Mouse (Mus musculus): ENCODE data around the gene Ndufc2. TPM values are rescaled to one million over a fixed set of nuclear protein-coding genes. Genes with fewer than 3 reads are reported as not detected.
A peak's percentile ranks its signal among the peaks of the same experiment; 100 is the strongest.

Gene Ndufc2
- polyA plus RNA-seq, 1 experiment from 2014 or later: 338 TPM

DNA sequence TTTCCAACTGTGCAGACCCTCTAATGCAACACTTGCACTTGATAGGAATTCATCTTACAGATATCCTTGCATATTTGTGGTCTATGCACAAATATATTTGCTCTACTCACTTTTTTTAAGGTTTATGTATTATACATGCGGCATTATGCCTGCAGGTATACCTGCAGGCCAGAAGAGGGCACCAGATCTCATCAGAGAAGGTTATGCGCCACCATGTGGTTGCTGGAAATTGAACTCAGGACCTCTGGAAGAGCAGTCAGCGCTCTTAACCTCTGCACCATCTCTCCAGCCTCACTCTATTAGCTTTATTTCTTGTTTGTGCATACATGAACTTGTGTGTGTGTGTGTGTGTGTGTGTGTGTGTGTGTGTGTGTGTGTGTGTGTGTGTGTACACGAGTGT lies 38.3 kb upstream of the Ndufc2 start:
- no peak overlapping the region for H3K4me2 ChIP-seq
- 24% methylated on average over 4 of the region's 4 CpGs for WGBS
- H3K9ac ChIP-seq: no peak overlapping the region
- H3K27ac ChIP-seq: no peak overlapping the region
- ATAC-seq (ENCODE audit: insufficient read depth, low FRiP score, low read depth): no peak
- no peak overlapping the region for H3K4me3 ChIP-seq (replicated peaks)
- no peaks in the 10 kb centered on the region for H3K36me3 ChIP-seq
- no peaks in the 10 kb centered on the region for H3K27me3 ChIP-seq (replicated peaks)
- no peaks in the 10 kb centered on the region for H3K4me1 ChIP-seq
- no peaks in the 10 kb centered on the region for H3K9me3 ChIP-seq

DNA sequence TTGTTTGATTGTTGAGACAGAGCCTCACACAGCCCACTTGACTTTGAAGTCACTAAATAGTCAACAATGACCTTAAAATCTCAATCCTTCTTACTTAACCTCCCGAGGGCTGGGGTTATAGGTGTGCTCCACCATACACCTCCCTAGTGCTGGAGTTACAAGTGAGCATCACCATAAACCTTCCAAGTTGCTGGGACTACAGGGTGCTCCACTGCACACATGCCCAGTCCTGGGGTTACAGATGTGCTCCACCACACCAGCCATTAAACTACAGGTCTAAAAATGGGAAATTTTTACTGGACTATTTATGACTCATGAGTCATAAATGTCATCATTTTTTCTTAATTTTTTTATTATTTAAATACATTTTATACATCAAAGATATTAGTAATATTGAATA lies 33.9 kb upstream of the Ndufc2 start:
- WGBS: 63% methylated on average over 1 of the region's 1 CpGs
- no peak overlapping the region for H3K9ac ChIP-seq
- ATAC-seq (ENCODE audit: insufficient read depth, low FRiP score, low read depth): no peak

DNA sequence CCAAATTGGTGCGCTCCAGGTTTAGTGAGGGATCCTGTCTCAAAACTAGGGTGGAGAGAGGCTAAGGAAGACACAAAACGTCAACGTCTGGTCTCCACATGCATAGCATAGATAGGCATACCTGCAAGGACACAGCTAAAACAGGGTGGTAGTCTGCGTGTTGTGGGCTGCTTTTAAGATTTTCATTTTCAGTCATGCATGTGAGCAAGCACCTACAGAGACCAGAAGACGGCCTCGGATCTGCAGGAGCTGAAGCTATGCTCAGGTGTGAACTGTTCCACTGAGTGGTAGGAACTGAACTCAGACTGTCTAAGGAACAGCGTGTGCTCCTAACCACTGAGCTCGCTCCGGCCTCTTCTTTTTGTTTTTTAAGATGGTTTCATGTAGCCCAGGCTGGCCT lies 24.7 kb upstream of the Ndufc2 start:
- Histone ChIP-seq H3K9me3 (no peaks in the 10 kb centered on the region), H3K4me3 (replicated peaks) (no peak overlapping the region), H3K4me1 (no peaks in the 10 kb centered on the region; the same call in 1 of the 2 replicates), H3K36me3 (peaks cover 34% of the 10 kb centered on the region), H3K4me2 (no peak overlapping the region), H3K27ac (no peak overlapping the region), H3K27me3 (replicated peaks) (no peaks in the 10 kb centered on the region), H3K9ac (no peak overlapping the region)
- no peak for ATAC-seq (ENCODE audit: insufficient read depth, low FRiP score, low read depth)
- WGBS: 94% methylated on average over 9 of the region's 9 CpGs

More for the DNA sequence above, 33.9 kb upstream of the Ndufc2 start:
- Histone ChIP-seq H3K9me3 (no peaks in the 10 kb centered on the region), H3K4me1 (no peaks in the 10 kb centered on the region; the same call in 1 of the 2 replicates), H3K27ac (no peak overlapping the region), H3K4me3 (replicated peaks) (no peak overlapping the region), H3K36me3 (no peaks in the 10 kb centered on the region), H3K4me2 (no peak overlapping the region), H3K27me3 (replicated peaks) (no peaks in the 10 kb centered on the region)

DNA sequence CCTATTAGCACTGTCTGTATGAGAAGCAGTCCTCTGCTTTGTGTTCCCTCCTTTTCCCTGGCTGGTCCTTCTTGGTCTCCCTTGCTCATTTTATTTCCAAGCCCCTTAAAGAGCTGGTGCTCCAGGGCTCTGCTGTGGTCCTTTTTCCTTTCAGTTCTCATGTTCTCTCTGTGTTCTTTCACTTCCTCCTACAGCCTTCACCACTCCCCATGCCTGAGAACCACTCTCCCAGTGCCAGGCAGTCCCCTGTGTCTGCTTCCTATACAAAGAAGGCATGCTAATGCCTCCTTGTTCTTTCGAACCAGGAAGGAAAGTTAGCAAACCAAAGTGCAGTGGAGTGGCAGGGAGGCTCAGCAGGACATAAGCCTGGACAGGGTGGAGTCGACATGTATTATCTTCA lies 23.9 kb upstream of the Ndufc2 start:
- Histone ChIP-seq H3K27ac (no peak overlapping the region), H3K4me3 (replicated peaks) (no peak overlapping the region), H3K4me2 (no peak overlapping the region), H3K27me3 (replicated peaks) (no peaks in the 10 kb centered on the region), H3K9ac (no peak overlapping the region), H3K4me1 (no peaks in the 10 kb centered on the region; the same call in 1 of the 2 replicates), H3K36me3 (peaks cover 37% of the 10 kb centered on the region), H3K9me3 (no peaks in the 10 kb centered on the region)
- no peak for ATAC-seq (ENCODE audit: insufficient read depth, low FRiP score, low read depth)
- WGBS: 81% methylated on average over 2 of the region's 2 CpGs

DNA sequence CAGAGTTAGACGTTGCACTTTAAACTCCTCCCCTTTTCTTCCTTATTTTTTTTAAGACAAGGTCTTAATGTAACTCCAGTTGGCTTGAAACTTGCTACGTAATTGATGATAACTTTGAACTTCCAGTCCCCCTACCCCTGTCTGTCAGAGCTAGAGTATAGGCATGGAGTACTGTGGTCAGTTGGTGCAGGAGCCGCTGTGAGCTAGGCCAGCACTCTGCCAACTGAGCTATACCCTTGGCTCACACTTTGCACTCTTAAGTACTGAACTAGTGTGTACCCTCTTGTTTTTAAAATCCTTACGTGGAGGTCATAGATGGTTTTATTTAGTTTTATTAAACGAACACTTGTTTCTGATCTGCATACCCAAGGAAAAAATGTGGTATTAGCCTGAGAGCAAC lies 20.5 kb upstream of the Ndufc2 start:
- Histone ChIP-seq H3K9me3 (no peaks in the 10 kb centered on the region), H3K36me3 (peaks cover 46% of the 10 kb centered on the region), H3K4me2 (no peak overlapping the region), H3K27me3 (replicated peaks) (no peaks in the 10 kb centered on the region), H3K4me1 (no peaks in the 10 kb centered on the region), H3K27ac (no peak overlapping the region), H3K9ac (no peak overlapping the region), H3K4me3 (replicated peaks) (no peak overlapping the region)
- no peak for ATAC-seq (ENCODE audit: insufficient read depth, low FRiP score, low read depth)
- WGBS: 89% methylated on average over 5 of the region's 5 CpGs

DNA sequence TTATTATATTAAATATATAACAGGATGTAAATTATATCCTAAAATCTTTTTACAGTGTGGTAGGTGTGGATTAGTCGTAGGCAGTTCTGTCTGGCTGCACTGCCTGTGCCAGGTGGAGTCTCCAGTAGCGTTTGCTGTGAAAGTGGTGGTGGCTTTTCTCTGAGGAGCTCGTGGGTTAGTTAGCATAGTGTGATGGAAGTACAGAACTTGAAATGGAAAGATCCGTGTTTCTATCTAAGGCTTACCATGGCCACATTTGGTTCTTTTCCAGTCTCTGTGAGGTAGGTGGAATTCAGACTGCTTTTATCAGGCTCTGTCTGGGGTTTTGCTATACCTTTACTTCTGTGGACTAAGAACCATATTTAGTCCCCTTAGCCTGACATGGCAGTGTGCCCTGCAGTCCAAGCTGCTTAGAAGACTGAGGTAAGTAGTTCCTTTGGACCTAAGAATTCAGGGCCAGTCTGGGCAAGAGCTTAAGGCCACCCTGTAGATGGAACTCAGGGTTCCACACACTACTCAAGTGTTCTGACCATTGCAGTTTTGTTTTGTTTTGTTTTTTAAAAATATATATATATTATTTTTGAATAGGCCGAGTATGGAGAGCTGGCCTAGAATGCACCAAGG lies 19.2 kb upstream of the Ndufc2 start:
- Histone ChIP-seq H3K9ac (no peak overlapping the region), H3K27me3 (replicated peaks) (no peaks in the 10 kb centered on the region), H3K9me3 (no peaks in the 10 kb centered on the region), H3K4me1 (no peaks in the 10 kb centered on the region), H3K36me3 (peaks cover 50% of the 10 kb centered on the region), H3K4me3 (replicated peaks) (no peak overlapping the region), H3K27ac (no peak overlapping the region), H3K4me2 (no peak overlapping the region)
- no peak for ATAC-seq (ENCODE audit: insufficient read depth, low FRiP score, low read depth)
- whole genome bisulfite sequencing: 92% methylated on average over 5 of the region's 5 CpGs

DNA sequence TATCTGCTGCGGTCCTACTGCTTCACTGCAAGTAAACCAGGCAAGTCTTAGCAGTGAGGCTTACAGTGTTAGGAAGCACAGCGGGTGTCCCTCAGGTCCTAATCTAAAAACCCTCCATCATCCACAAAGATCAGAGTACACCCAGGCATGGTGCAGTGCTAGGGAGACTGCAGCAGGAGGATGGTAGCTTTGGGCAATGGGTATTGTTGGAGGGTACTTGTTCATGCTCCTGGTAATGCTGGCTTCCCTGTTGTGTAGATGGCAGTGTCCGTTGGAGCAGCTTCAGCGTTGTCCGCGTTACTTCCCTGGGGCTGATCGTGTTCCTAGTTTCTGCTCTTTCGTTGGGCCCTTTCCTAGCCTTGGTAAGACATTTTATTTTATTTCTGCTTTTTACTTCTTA lies 17.1 kb upstream of the Ndufc2 start:
- WGBS: 96% methylated on average over 8 of the region's 8 CpGs
- Histone ChIP-seq H3K27ac (no peak overlapping the region), H3K36me3 (peaks cover 54% of the 10 kb centered on the region)

DNA sequence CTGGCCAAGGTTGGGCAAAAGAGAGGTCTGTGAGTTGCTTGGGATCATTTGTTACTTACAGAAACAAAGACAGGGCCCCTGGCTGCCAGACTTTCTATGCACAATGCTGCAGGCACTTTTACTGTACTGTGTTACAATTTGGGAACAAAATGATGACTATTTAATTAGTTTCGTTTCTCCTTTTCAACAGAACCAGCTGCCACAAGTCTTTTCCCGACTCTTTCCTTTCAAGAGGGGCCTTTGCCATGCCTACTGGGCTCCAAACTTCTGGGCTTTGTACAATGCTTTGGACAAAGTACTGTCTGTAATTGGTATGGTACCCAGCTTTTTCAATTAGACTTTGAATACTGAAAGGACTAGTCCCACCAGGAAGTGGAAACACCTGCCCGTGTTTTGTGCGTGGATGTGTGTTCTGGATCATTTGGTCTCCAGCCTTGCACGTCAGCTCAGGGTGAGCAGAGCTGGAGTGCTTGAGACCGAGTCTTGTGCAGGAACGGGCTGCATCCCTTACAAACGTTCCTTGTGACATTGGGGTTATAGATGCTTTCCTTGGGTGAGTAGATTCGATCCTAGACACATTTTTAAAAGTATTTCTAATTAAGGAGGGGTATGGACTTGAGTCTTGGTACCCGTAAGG lies 16.2 kb upstream of the Ndufc2 start:
- no peak overlapping the region for H3K27ac ChIP-seq
- no peak for ATAC-seq (ENCODE audit: insufficient read depth, low FRiP score, low read depth)
- no peaks in the 10 kb centered on the region for H3K27me3 ChIP-seq (replicated peaks)
- no peak overlapping the region for H3K4me2 ChIP-seq
- H3K9ac ChIP-seq: no peak overlapping the region
- WGBS: 85% methylated on average over 10 of the region's 10 CpGs
- no peak overlapping the region for H3K4me3 ChIP-seq (replicated peaks)
- H3K9me3 ChIP-seq: no peaks in the 10 kb centered on the region
- no peaks in the 10 kb centered on the region for H3K4me1 ChIP-seq
- peaks cover 51% of the 10 kb centered on the region for H3K36me3 ChIP-seq

More for the DNA sequence above, 17.1 kb upstream of the Ndufc2 start:
- H3K4me3 ChIP-seq (replicated peaks): no peak overlapping the region
- no peaks in the 10 kb centered on the region for H3K27me3 ChIP-seq (replicated peaks)
- H3K4me1 ChIP-seq: no peaks in the 10 kb centered on the region
- H3K9me3 ChIP-seq: no peaks in the 10 kb centered on the region
- no peak for ATAC-seq (ENCODE audit: insufficient read depth, low FRiP score, low read depth)
- H3K4me2 ChIP-seq: no peak overlapping the region
- no peak overlapping the region for H3K9ac ChIP-seq

DNA sequence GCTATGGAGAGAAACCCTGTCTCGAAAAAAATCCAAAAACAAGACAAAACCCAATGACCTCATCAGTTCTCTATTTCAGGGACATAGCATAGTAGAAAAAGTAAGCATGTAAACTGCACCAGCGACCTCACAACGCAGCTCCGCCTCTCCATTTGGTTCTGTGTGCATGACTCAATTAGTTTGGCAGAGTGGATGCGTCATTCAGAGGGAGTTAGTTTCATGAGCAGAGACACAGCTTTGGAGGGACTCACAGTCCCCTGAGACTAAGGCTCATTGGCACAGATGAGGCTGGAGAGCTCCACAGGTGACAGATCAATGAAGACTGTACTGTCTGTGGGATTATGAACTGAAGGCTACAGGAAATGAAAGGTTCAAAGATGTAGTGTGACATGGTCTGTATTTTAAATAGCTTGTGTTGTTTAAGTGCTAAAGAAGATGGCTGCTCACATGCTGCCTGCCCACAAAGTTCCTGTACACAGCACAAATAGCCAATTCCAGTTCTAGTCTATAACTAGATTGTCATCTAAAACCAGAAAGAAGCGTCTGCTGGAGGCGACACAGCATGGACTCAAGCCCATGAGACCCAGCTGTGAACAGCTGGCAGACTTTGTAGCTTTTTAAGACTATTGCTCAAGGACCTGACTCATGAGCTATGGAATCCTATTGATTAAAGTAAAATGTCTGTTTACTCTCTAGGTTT lies 13.5 kb upstream of the Ndufc2 start:
- H3K9me3 ChIP-seq: no peaks in the 10 kb centered on the region
- H3K4me2 ChIP-seq: no peak overlapping the region
- H3K9ac ChIP-seq: no peak overlapping the region
- no peaks in the 10 kb centered on the region for H3K27me3 ChIP-seq (replicated peaks)
- no peak for ATAC-seq (ENCODE audit: insufficient read depth, low FRiP score, low read depth)
- H3K36me3 ChIP-seq: peaks cover 53% of the 10 kb centered on the region
- WGBS: 83% methylated on average over 7 of the region's 7 CpGs
- H3K4me3 ChIP-seq (replicated peaks): no peak overlapping the region
- peak overlapping the region; percentile 46 for H3K27ac ChIP-seq
- no peaks in the 10 kb centered on the region for H3K4me1 ChIP-seq

DNA sequence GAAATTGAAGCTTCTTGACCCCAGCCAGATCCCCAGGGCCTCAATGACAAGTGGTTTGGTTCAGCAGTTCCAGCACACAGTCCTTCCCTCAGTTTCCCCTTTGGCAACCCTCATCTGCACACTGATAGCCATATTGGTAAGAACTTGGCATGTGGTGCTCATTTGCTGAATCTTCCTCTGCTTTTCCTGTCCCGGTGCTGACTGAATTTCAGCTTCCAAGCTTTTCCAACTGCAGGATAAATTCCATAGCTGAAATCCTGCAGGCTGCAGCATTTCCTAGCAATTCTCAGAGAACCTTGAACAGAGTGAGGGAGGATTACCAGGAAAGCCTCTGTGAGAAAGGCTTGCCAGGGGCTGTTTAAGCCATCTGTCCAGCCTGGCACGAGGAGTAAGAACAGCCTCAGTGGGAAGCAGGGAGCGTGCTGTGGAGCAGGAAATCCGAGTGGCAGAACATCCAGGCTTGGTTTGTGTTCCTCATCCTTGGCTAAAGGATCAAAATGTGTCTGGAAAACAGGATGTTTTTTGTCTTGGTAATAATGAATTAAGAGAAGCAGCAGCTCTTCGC lies 12.9 kb upstream of the Ndufc2 start:
- 71% methylated on average over 5 of the region's 5 CpGs for WGBS
- Histone ChIP-seq H3K27ac (peak overlapping the region; percentile 32; the same call in 1 of the 2 replicates), H3K27me3 (replicated peaks) (no peaks in the 10 kb centered on the region), H3K9ac (no peak overlapping the region), H3K9me3 (no peaks in the 10 kb centered on the region), H3K4me2 (no peak overlapping the region), H3K4me3 (replicated peaks) (no peak overlapping the region), H3K36me3 (peaks cover 60% of the 10 kb centered on the region), H3K4me1 (no peaks in the 10 kb centered on the region)
- no peak for ATAC-seq (ENCODE audit: insufficient read depth, low FRiP score, low read depth)

DNA sequence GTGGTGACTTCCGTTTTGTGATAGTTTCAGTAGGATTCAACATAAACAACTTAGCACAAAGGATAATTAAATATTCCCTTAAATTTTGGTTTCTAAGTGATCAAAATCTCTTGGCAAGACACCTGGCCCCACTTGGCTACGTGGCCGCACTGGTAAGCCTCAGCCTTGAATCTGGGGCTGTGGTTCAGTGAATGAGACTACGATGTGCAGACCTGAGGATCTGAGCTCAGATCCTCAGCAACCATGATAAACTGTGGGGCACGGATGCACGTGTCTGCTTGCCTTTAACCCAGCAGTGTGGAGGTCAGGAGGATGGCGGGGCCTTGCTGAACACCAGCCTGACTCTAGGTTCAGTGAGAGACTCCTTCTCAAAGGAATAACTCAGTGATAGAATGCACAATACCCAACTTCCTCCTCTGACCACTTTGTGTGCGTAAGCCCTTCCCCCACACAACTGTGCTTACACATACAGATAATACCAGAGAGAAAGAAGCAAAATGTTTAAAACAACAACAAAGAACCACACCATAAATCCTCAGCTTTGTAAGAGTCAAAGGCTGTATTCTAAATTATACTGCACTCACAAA lies 12.1 kb upstream of the Ndufc2 start:
- WGBS: 90% methylated on average over 8 of the region's 8 CpGs
- Histone ChIP-seq H3K27ac (peak overlapping the region; percentile 32; the same call in 1 of the 2 replicates), H3K4me3 (replicated peaks) (no peak overlapping the region), H3K9ac (no peak overlapping the region), H3K4me1 (no peaks in the 10 kb centered on the region), H3K27me3 (replicated peaks) (no peaks in the 10 kb centered on the region), H3K4me2 (no peak overlapping the region), H3K36me3 (peaks cover 59% of the 10 kb centered on the region), H3K9me3 (no peaks in the 10 kb centered on the region)
- no peak for ATAC-seq (ENCODE audit: insufficient read depth, low FRiP score, low read depth)

DNA sequence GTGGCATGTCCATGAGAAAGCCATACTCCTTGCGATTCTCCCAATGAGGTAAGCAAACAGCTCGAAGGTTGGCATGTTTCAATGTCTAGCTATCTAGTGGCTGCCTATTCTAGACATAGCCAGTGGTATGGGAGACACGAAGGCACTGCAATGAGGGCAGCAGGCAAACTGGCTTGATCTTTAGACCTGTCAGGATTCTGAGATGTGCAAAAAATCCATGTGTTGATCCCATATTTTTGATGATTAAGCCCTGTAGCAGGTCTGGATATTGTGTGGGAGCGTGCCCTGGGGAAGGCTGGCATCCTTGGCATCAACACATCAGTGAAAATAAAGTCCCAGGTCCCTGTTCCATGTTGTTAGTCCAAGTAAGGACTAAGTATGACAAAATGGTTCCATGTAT lies 11.3 kb upstream of the Ndufc2 start:
- no peaks in the 10 kb centered on the region for H3K27me3 ChIP-seq (replicated peaks)
- WGBS: 94% methylated on average over 4 of the region's 4 CpGs
- no peak overlapping the region for H3K4me2 ChIP-seq
- no peaks in the 10 kb centered on the region for H3K9me3 ChIP-seq
- H3K4me3 ChIP-seq (replicated peaks): no peak overlapping the region
- no peak for ATAC-seq (ENCODE audit: insufficient read depth, low FRiP score, low read depth)
- H3K4me1 ChIP-seq: no peaks in the 10 kb centered on the region
- H3K36me3 ChIP-seq: peaks cover 58% of the 10 kb centered on the region
- no peak overlapping the region for H3K27ac ChIP-seq
- no peak overlapping the region for H3K9ac ChIP-seq
